Mouse (Mus musculus) liver, adult 2 months (tissue): Measurements from ENCODE around the gene Nadk.

Experiments used
- CTCF ChIP-seq: fragments of 200-500 bp; IDR thresholded peaks from 2 replicates; pipeline ENCODE4 v1.5.1; 2011; ENCODE audit warnings: low read depth, low read length, control low read depth
- POLR2A ChIP-seq: fragments of 200-500 bp; IDR thresholded peaks from 2 replicates; pipeline ENCODE4 v1.6.1; 2011; ENCODE audit warnings: low read length, control low read depth; ENCODE audit not compliant: insufficient read depth; ENCODE audit errors: extremely low read depth

GRCm38 (mm10) chr4:155630267-155630666 is 68.1 kb downstream of the Nadk start:
- TF ChIP-seq POLR2A (no peak), CTCF (no peak)
